Mouse (Mus musculus): ENCODE measurements around the gene Tbc1d32. TPM values are rescaled to one million over a fixed set of nuclear protein-coding genes. Genes with fewer than 3 reads are reported as not detected.

The Tbc1d32 gene
- total and polyA plus RNA-seq, 2 experiments from 2014 or later: 2.2 to 6.8 TPM

DNA sequence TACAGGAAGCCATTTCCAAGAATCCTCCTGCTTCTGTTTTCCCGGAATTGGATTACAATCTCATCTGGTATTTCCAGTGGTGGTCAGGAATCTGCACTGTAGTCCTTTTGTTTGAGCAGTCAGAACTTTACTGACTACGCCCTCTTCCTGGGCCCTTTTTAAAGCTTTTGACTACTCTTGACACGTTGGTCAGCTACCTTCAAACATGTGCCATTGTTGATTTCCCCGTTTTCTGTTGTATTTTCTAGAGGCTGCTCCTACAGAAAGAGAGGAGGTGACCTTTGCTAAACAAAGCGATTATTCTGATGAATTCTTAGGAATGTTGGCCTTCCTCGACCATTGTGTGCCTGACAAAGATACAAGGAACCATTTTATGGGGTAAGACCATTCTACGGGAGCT is 250.5 kb downstream of the Tbc1d32 start:
- DNase-seq (no peak), ATAC-seq (no peak)
- Histone ChIP-seq H3K4me2 (ENCODE audit: low read depth) (no peak overlapping the region), H3K4me1 (ENCODE audit: insufficient read depth) (no peaks in the 10 kb centered on the region), H3K4me3 (ENCODE audit: low read depth, low read length) (no peak overlapping the region), H3K27me3 (ENCODE audit: insufficient read depth, low read length) (no peaks in the 10 kb centered on the region), H3K36me3 (ENCODE audit: insufficient read depth) (no peaks in the 10 kb centered on the region), H3K9me3 (ENCODE audit: low read length) (no peaks in the 10 kb centered on the region), H3K9ac (no peak overlapping the region), H3K27ac (ENCODE audit: low read depth, low read length) (no peak overlapping the region)
- no peak for TF ChIP-seq CTCF (IDR thresholded peaks at IDR 0.05; ENCODE audit: low read depth)
- 74% methylated on average over 7 of the region's 7 CpGs for WGBS

Other genes starting within 250 kb of the Tbc1d32 start
- gene Msl3l2, start 121.8 kb downstream of the Tbc1d32 start, total RNA-seq (2014; rRNA removed): 17.2 and 18.9 TPM in 2 replicates
- gene Msl3l2, start 121.8 kb downstream of the Tbc1d32 start, polyA plus RNA-seq (2015; fragmentation: Nextera tagmentation; extraction: Ambion mirVana): 13.6 and 14.9 TPM in 2 replicates
- 43.9 and 53.0 TPM in 2 replicates for gene Gja1, start 148.6 kb upstream of the Tbc1d32 start, total RNA-seq (2014; rRNA removed)
- gene Gja1, start 148.6 kb upstream of the Tbc1d32 start, polyA plus RNA-seq (2015; fragmentation: Nextera tagmentation; extraction: Ambion mirVana): 105 and 113 TPM in 2 replicates